In genomic region chr13:114190898-114191297, GRCm38 (mm10) we compare ENCODE assay signal across 25 mouse cellular contexts.
DNase-seq lines count a peak whose midpoint lies in the region; ATAC-seq and TF ChIP-seq lines count a peak whose summit lies in the region.
"Had no signal": no experiment of that assay in that cellular context is flagged by ENCODE, and none has a peak within 500 bp of the region (broad histone marks: within the 10 kb centered on the region; RNA-seq: fewer than 3 reads in every experiment).

No protein-coding gene starts in this region.

- H3K4me1 ChIP-seq in intestine, embryonic 14.5 days (replicated peaks; ENCODE audit: control insufficient read depth, insufficient read depth, low read length), result no peaks in the 10 kb centered on the region
- no peaks in the 10 kb centered on the region for H3K4me1 ChIP-seq in intestine, embryonic 15.5 days (replicated peaks)
- no peaks in the 10 kb centered on the region for H3K4me1 ChIP-seq in midbrain, embryonic 15.5 days
- H3K4me1 ChIP-seq: heart, embryonic 12.5 days; midbrain, embryonic 13.5 days had no signal

- no peak overlapping the region for H3K4me2 ChIP-seq in intestine, embryonic 14.5 days (ENCODE audit: low read length)
- no peak overlapping the region for H3K4me2 ChIP-seq in intestine, embryonic 15.5 days (replicated peaks)
- H3K4me2 ChIP-seq in midbrain, embryonic 15.5 days, result no peak overlapping the region
- H3K4me2 ChIP-seq: heart, embryonic 12.5 days; limb, embryonic 12.5 days; midbrain, embryonic 13.5 days had no signal

- no peaks in the 10 kb centered on the region for H3K27me3 ChIP-seq in intestine, embryonic 14.5 days (replicated peaks; ENCODE audit: control insufficient read depth, insufficient read depth, low read length)
- H3K27me3 ChIP-seq in intestine, embryonic 15.5 days (replicated peaks), result no peaks in the 10 kb centered on the region
- no peaks in the 10 kb centered on the region for H3K27me3 ChIP-seq in midbrain, embryonic 15.5 days (replicated peaks)
- H3K27me3 ChIP-seq: CH12.LX; heart, embryonic 12.5 days; limb, embryonic 12.5 days; midbrain, embryonic 13.5 days had no signal

- H3K27ac ChIP-seq in intestine, embryonic 14.5 days (ENCODE audit: low read depth), result no peak overlapping the region
- H3K27ac ChIP-seq in intestine, embryonic 15.5 days, result no peak overlapping the region
- H3K27ac ChIP-seq in gastrocnemius, adult 2 months, result 0 out of 2 replicates have a peak overlapping the region, but pooled peaks have one; percentile 24
- no peak overlapping the region for H3K27ac ChIP-seq in midbrain, embryonic 15.5 days
- H3K27ac ChIP-seq: kidney, postnatal 0 days; limb, embryonic 12.5 days; macrophage; midbrain, embryonic 13.5 days had no signal

- DNase-seq in gastrocnemius, adult 18-20 months (ENCODE audit: low spot score), result peak; percentile 14
- DNase-seq in gastrocnemius, postnatal 36 days, result no peak
- DNase-seq in intestine, embryonic 14.5 days (ENCODE audit: low spot score), result peak; percentile 41
- DNase-seq in gastrocnemius, adult 2 months, result no peak
- DNase-seq in lung, postnatal 36 days, result peak; percentile 11
- DNase-seq in layer of hippocampus, postnatal 14 days (ENCODE audit: low spot score in 2 of 2), result no peak
- DNase-seq: adrenal gland, adult 2 months; adrenal gland, postnatal 36 days; cerebellum, adult 18-20 months; cerebellum, postnatal 10 days; kidney, adult 8-10 months; kidney, postnatal 4 days had no signal

- H3K9ac ChIP-seq in intestine, embryonic 14.5 days (ENCODE audit: low read length), result no peak overlapping the region
- H3K9ac ChIP-seq in intestine, embryonic 15.5 days, result no peak overlapping the region
- no peak overlapping the region for H3K9ac ChIP-seq in midbrain, embryonic 15.5 days
- H3K9ac ChIP-seq: heart, embryonic 12.5 days; limb, embryonic 12.5 days; midbrain, embryonic 13.5 days had no signal

- H3K4me3 ChIP-seq in intestine, embryonic 14.5 days (ENCODE audit: low read depth, low read length), result no peak overlapping the region
- no peak overlapping the region for H3K4me3 ChIP-seq in intestine, embryonic 15.5 days (replicated peaks)
- H3K4me3 ChIP-seq in gastrocnemius, adult 2 months, result no peak overlapping the region
- H3K4me3 ChIP-seq in midbrain, embryonic 15.5 days, result no peak overlapping the region
- H3K4me3 ChIP-seq: erythroblast, embryonic 14.5 days; heart, embryonic 12.5 days; limb, embryonic 12.5 days; midbrain, embryonic 13.5 days had no signal

- H3K9me3 ChIP-seq in intestine, embryonic 14.5 days (ENCODE audit: control insufficient read depth, low read length), result no peaks in the 10 kb centered on the region
- no peaks in the 10 kb centered on the region for H3K9me3 ChIP-seq in intestine, embryonic 15.5 days
- no peaks in the 10 kb centered on the region for H3K9me3 ChIP-seq in midbrain, embryonic 15.5 days
- H3K9me3 ChIP-seq: heart, embryonic 12.5 days; limb, embryonic 12.5 days; midbrain, embryonic 13.5 days had no signal

- TF ChIP-seq CTCF in gastrocnemius, adult 2 months (IDR thresholded peaks at IDR 0.05), result no peak

- intact Hi-C loops in gastrocnemius, postnatal 36 days (cut with DNase I), result no loop called here
- intact Hi-C loops in gastrocnemius, adult 2 months (cut with DNase I), result no loop called here

- WGBS in intestine, embryonic 14.5 days, result 81% methylated on average over 10 of the region's 10 CpGs
- 75% methylated on average over 10 of the region's 10 CpGs for WGBS in intestine, embryonic 15.5 days
- WGBS in midbrain, embryonic 15.5 days, result 91% methylated on average over 10 of the region's 10 CpGs

- no peak for ATAC-seq in intestine, embryonic 14.5 days (replicated peaks; ENCODE audit: low FRiP score, low TSS enrichment, low read depth)
- ATAC-seq in intestine, embryonic 15.5 days, result no peak
- ATAC-seq in midbrain, embryonic 15.5 days (replicated peaks), result no peak
- ATAC-seq: activated CD4-positive, CD25-positive, alpha-beta regulatory T cell, adult 4 months; forebrain, embryonic 16.5 days; hindbrain, embryonic 16.5 days; intestine, embryonic 16.5 days; midbrain, embryonic 13.5 days had no signal

- H3K36me3 ChIP-seq in intestine, embryonic 14.5 days (ENCODE audit: control insufficient read depth, insufficient read depth, low read length), result no peaks in the 10 kb centered on the region
- no peaks in the 10 kb centered on the region for H3K36me3 ChIP-seq in intestine, embryonic 15.5 days
- no peaks in the 10 kb centered on the region for H3K36me3 ChIP-seq in midbrain, embryonic 15.5 days (replicated peaks)
- H3K36me3 ChIP-seq: heart, embryonic 12.5 days; limb, embryonic 12.5 days; midbrain, embryonic 13.5 days had no signal

Comparison
In these comparisons a context has a peak if more than half of its experiments do, and no peak if none do; other contexts are left out.
1. DNase-seq: peak in gastrocnemius, adult 18-20 months (single experiment), intestine, embryonic 14.5 days (single experiment) and lung, postnatal 36 days (single experiment); none in gastrocnemius, postnatal 36 days (0 of 2), gastrocnemius, adult 2 months (single experiment) and layer of hippocampus, postnatal 14 days (0 of 2).